Mouse (Mus musculus): ENCODE measurements at regions not wholly inside any gene's neighbourhood (a gene's known extent, or its start where the extent isn't known, plus 50 kb on each side); places are given as distances from the start of the nearest gene placed in this dataset.
"Not testable (repeated sequence)": the region's sequence is repeated elsewhere in the genome, so short reads cannot be mapped to it uniquely, and the experiment has no call there.

DNA sequence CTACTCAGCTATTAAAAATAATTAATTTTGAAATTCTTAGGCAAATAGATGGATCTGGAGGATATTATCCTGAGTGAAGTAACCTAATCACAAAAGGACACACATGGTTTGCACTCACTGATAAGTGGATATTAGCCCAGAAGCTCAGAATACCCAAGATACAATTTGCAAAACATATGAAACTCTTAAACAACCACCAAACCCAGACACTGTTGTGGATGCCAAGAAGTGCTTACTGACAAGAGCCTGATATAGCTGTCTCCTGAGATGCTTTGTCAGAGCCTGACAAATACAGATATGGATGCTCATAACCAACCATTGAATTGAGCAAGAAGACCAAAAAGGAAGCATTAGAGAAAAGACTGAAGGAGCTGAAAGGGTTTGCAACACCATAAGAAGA is 468.4 kb upstream of the Cdh12 start:
- DNase-seq (ENCODE audit: low spot score); H3K9me3 ChIP-seq (replicated peaks; ENCODE audit: control insufficient read depth, low read length); H3K4me3 ChIP-seq (ENCODE audit: low read depth, low read length); H3K9ac ChIP-seq (ENCODE audit: low read length); H3K36me3 ChIP-seq (ENCODE audit: control insufficient read depth, insufficient read depth, low read length); H3K4me2 ChIP-seq (ENCODE audit: low read length); H3K27me3 ChIP-seq (replicated peaks; ENCODE audit: control insufficient read depth, insufficient read depth, low read length); ATAC-seq; H3K27ac ChIP-seq (ENCODE audit: low read depth, low read length); H3K4me1 ChIP-seq (ENCODE audit: control insufficient read depth, insufficient read depth, low read length): not testable (repeated sequence)

DNA sequence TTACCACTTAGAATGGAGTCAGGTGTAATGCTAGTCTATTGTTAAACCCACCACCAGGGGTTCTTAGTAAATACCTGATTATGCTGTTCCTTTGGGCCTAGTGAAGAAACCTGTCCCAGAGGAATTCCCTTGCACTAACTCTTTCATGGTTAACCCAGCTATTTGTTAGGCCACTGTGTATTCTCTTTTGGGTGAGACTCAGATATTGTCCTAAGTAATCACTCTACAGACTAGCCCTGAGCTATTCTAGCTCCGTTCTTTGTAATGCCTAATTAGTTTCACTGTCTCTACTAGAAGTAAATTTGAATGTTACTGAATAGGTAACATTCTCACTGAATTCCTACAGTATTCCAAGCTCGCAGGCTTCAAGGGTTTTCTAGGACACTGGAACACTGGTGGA is 464.1 kb upstream of the Cdh12 start:
- whole genome bisulfite sequencing: 30% methylated on average over 2 of the region's 2 CpGs
- H3K4me1 ChIP-seq (ENCODE audit: control insufficient read depth, insufficient read depth, low read length); DNase-seq (ENCODE audit: low spot score): not testable (repeated sequence)

DNA sequence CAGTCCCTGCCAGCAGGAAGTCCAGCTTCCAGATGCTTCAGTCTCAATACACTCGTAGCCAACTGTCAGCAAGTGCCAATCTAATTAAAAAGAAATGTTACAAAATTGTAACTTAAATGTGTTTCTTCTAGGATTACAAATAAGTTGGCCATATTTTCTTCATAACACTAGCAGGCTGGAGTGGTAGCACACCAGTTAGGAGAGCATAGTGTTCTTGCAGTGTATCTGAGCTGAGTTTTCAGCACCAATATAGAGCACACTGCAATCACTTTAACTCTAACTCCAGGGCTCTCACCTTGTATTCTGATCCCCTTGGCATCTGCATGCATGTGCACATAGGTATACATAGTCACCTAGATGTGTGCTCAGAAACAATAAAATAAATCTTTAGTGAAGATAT is 417.3 kb upstream of the Cdh12 start:
- Histone ChIP-seq H3K4me1 (ENCODE audit: control insufficient read depth, insufficient read depth, low read length) (no peaks in the 10 kb centered on the region), H3K9ac (ENCODE audit: low read length) (no peak overlapping the region), H3K27me3 (replicated peaks; ENCODE audit: control insufficient read depth, insufficient read depth, low read length) (no peaks in the 10 kb centered on the region), H3K9me3 (replicated peaks; ENCODE audit: control insufficient read depth, low read length) (no peaks in the 10 kb centered on the region), H3K27ac (ENCODE audit: low read depth, low read length) (no peak overlapping the region), H3K4me3 (ENCODE audit: low read depth, low read length) (no peak overlapping the region), H3K4me2 (ENCODE audit: low read length) (no peak overlapping the region), H3K36me3 (ENCODE audit: control insufficient read depth, insufficient read depth, low read length) (no peaks in the 10 kb centered on the region)
- 53% methylated on average over 1 of the region's 1 CpGs for WGBS
- DNase-seq (ENCODE audit: low spot score) (peak; percentile 31), ATAC-seq (no peak)

More for the DNA sequence above, 464.1 kb upstream of the Cdh12 start:
- not testable (repeated sequence) for H3K9ac ChIP-seq (ENCODE audit: low read length); H3K27me3 ChIP-seq (replicated peaks; ENCODE audit: control insufficient read depth, insufficient read depth, low read length); H3K9me3 ChIP-seq (replicated peaks; ENCODE audit: control insufficient read depth, low read length); ATAC-seq; H3K4me3 ChIP-seq (ENCODE audit: low read depth, low read length); H3K27ac ChIP-seq (ENCODE audit: low read depth, low read length); H3K36me3 ChIP-seq (ENCODE audit: control insufficient read depth, insufficient read depth, low read length); H3K4me2 ChIP-seq (ENCODE audit: low read length)

DNA sequence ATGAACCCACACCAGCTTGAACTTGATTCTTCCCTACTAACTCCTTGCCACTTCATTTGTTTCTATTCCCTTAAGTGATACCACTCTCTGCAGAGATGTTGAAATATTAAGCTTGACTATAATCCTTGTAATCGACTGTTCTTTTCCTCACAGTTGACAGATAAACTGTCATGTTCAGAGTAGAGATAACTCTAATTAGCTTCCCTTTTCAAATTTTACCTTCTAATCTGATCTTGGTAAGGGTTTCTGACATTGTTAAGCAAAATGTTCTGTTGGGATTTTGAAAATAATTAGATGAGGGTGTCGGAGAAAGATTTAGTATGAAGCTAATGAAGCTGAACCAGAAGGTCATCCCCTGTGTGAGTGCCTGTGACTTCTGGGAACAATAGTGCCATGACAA is 414.7 kb upstream of the Cdh12 start:
- WGBS: 87% methylated on average over 2 of the region's 2 CpGs
- no peak for DNase-seq (ENCODE audit: low spot score)

GRCm38 (mm10) chr15:20038550-20039435 is 410.3 kb upstream of the Cdh12 start:
- DNase-seq (ENCODE audit: low spot score) (peak; percentile 25), ATAC-seq (peak; percentile 15; the same call in 1 of the 2 replicates)
- no peak overlapping the region for H3K27ac ChIP-seq (ENCODE audit: low read depth, low read length)

More for the DNA sequence above, 414.7 kb upstream of the Cdh12 start:
- Histone ChIP-seq H3K27ac (ENCODE audit: low read depth, low read length) (no peak overlapping the region), H3K36me3 (ENCODE audit: control insufficient read depth, insufficient read depth, low read length) (no peaks in the 10 kb centered on the region), H3K4me1 (ENCODE audit: control insufficient read depth, insufficient read depth, low read length) (no peaks in the 10 kb centered on the region), H3K4me3 (ENCODE audit: low read depth, low read length) (no peak overlapping the region), H3K9me3 (replicated peaks; ENCODE audit: control insufficient read depth, low read length) (no peaks in the 10 kb centered on the region), H3K9ac (ENCODE audit: low read length) (no peak overlapping the region), H3K4me2 (ENCODE audit: low read length) (no peak overlapping the region), H3K27me3 (replicated peaks; ENCODE audit: control insufficient read depth, insufficient read depth, low read length) (no peaks in the 10 kb centered on the region)
- ATAC-seq: no peak

GRCm38 (mm10) chr15:20040041-20040440 is 409.0 kb upstream of the Cdh12 start:
- 85% methylated on average over 2 of the region's 2 CpGs for WGBS

More at GRCm38 (mm10) chr15:20038550-20039435, 410.3 kb upstream of the Cdh12 start:
- Histone ChIP-seq H3K9ac (ENCODE audit: low read length) (no peak overlapping the region), H3K36me3 (ENCODE audit: control insufficient read depth, insufficient read depth, low read length) (no peaks in the 10 kb centered on the region), H3K27me3 (replicated peaks; ENCODE audit: control insufficient read depth, insufficient read depth, low read length) (no peaks in the 10 kb centered on the region), H3K4me1 (ENCODE audit: control insufficient read depth, insufficient read depth, low read length) (no peaks in the 10 kb centered on the region), H3K4me2 (ENCODE audit: low read length) (no peak overlapping the region), H3K9me3 (replicated peaks; ENCODE audit: control insufficient read depth, low read length) (no peaks in the 10 kb centered on the region), H3K4me3 (ENCODE audit: low read depth, low read length) (no peak overlapping the region)
- WGBS: 81% methylated on average over 2 of the region's 2 CpGs

DNA sequence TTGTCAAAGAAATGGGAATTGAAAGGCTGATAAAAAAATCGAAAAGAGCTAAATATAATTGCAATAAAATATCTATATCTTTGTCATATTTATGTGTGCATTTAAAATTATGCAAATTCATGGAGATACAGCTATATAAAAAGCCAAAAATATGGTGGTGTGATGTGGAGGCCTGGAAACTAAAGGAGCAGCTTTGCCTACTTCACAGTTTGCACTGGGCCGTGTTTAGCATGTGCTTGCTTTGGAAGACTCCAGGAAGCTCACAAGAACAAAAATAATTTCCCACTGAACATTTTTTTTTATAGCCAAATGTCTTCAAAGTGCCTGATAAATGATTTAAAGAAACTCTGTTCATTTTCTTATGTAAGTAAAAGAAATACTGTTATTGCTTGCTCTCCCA is 364.1 kb upstream of the Cdh12 start:
- no peaks in the 10 kb centered on the region for H3K9me3 ChIP-seq (replicated peaks; ENCODE audit: control insufficient read depth, low read length)
- H3K9ac ChIP-seq (ENCODE audit: low read length): no peak overlapping the region
- H3K27ac ChIP-seq (ENCODE audit: low read depth, low read length): no peak overlapping the region
- no peak overlapping the region for H3K4me3 ChIP-seq (ENCODE audit: low read depth, low read length)
- no peak for ATAC-seq
- WGBS: 80% methylated on average over 2 of the region's 2 CpGs
- no peaks in the 10 kb centered on the region for H3K4me1 ChIP-seq (ENCODE audit: control insufficient read depth, insufficient read depth, low read length)
- DNase-seq (ENCODE audit: low spot score): peak; percentile 3
- H3K27me3 ChIP-seq (replicated peaks; ENCODE audit: control insufficient read depth, insufficient read depth, low read length): no peaks in the 10 kb centered on the region
- H3K4me2 ChIP-seq (ENCODE audit: low read length): no peak overlapping the region
- H3K36me3 ChIP-seq (ENCODE audit: control insufficient read depth, insufficient read depth, low read length): no peaks in the 10 kb centered on the region

More at GRCm38 (mm10) chr15:20040041-20040440, 409.0 kb upstream of the Cdh12 start:
- Histone ChIP-seq H3K4me3 (ENCODE audit: low read depth, low read length) (no peak overlapping the region), H3K9ac (ENCODE audit: low read length) (no peak overlapping the region), H3K36me3 (ENCODE audit: control insufficient read depth, insufficient read depth, low read length) (no peaks in the 10 kb centered on the region), H3K4me2 (ENCODE audit: low read length) (no peak overlapping the region), H3K4me1 (ENCODE audit: control insufficient read depth, insufficient read depth, low read length) (no peaks in the 10 kb centered on the region), H3K27me3 (replicated peaks; ENCODE audit: control insufficient read depth, insufficient read depth, low read length) (no peaks in the 10 kb centered on the region), H3K27ac (ENCODE audit: low read depth, low read length) (no peak overlapping the region), H3K9me3 (replicated peaks; ENCODE audit: control insufficient read depth, low read length) (no peaks in the 10 kb centered on the region)
- DNase-seq (ENCODE audit: low spot score) (no peak), ATAC-seq (no peak)

- Histone ChIP-seq H3K4me1 (ENCODE audit: control insufficient read depth, insufficient read depth, low read length) (no peaks in the 10 kb centered on the region), H3K9ac (ENCODE audit: low read length) (no peak overlapping the region), H3K36me3 (ENCODE audit: control insufficient read depth, insufficient read depth, low read length) (no peaks in the 10 kb centered on the region), H3K9me3 (replicated peaks; ENCODE audit: control insufficient read depth, low read length) (no peaks in the 10 kb centered on the region), H3K4me3 (ENCODE audit: low read depth, low read length) (no peak overlapping the region), H3K27me3 (replicated peaks; ENCODE audit: control insufficient read depth, insufficient read depth, low read length) (no peaks in the 10 kb centered on the region), H3K27ac (ENCODE audit: low read depth, low read length) (no peak overlapping the region), H3K4me2 (ENCODE audit: low read length) (no peak overlapping the region)
- peak; percentile 81 for ATAC-seq
- DNase-seq (ENCODE audit: low spot score): peak; percentile 69
Observed at GRCm38 (mm10) chr15:20089780-20090179, 359.3 kb upstream of the Cdh12 start.

GRCm38 (mm10) chr15:20090522-20090921 is 358.5 kb upstream of the Cdh12 start:
- Histone ChIP-seq H3K27me3 (replicated peaks; ENCODE audit: control insufficient read depth, insufficient read depth, low read length) (no peaks in the 10 kb centered on the region), H3K4me2 (ENCODE audit: low read length) (no peak overlapping the region), H3K27ac (ENCODE audit: low read depth, low read length) (no peak overlapping the region), H3K9ac (ENCODE audit: low read length) (no peak overlapping the region), H3K4me1 (ENCODE audit: control insufficient read depth, insufficient read depth, low read length) (no peaks in the 10 kb centered on the region), H3K36me3 (ENCODE audit: control insufficient read depth, insufficient read depth, low read length) (no peaks in the 10 kb centered on the region), H3K4me3 (ENCODE audit: low read depth, low read length) (no peak overlapping the region), H3K9me3 (replicated peaks; ENCODE audit: control insufficient read depth, low read length) (no peaks in the 10 kb centered on the region)
- ATAC-seq (no peak), DNase-seq (ENCODE audit: low spot score) (no peak)
- 47% methylated on average over 3 of the region's 3 CpGs for WGBS

Data from forebrain, embryonic 14.5 days (tissue).